Mouse (Mus musculus): ENCODE data around the gene Fam107b. TPM values are rescaled to one million over a fixed set of nuclear protein-coding genes. Genes with fewer than 3 reads are reported as not detected.

Gene Fam107b
- polyA plus RNA-seq, 1 experiment from 2014 or later = 44.6 TPM

GRCm38 (mm10) chr2:3721107-3721506 lies 150.8 kb downstream of the Fam107b start:
- H3K27ac ChIP-seq (replicated peaks) = no peak overlapping the region
- H3K4me2 ChIP-seq (replicated peaks) = no peak overlapping the region
- H3K9ac ChIP-seq (replicated peaks) = no peak overlapping the region
- no peak for ATAC-seq (ENCODE audit: low FRiP score, low read depth)
- H3K4me1 ChIP-seq = peaks cover 14% of the 10 kb centered on the region
- 89% methylated on average over 5 of the region's 5 CpGs for WGBS
- no peaks in the 10 kb centered on the region for H3K9me3 ChIP-seq
- no peaks in the 10 kb centered on the region for H3K27me3 ChIP-seq
- H3K36me3 ChIP-seq = no peaks in the 10 kb centered on the region
- no peak overlapping the region for H3K4me3 ChIP-seq

GRCm38 (mm10) chr2:3721974-3722373 lies 151.7 kb downstream of the Fam107b start:
- H3K27ac ChIP-seq (replicated peaks) = no peak overlapping the region
- H3K4me3 ChIP-seq = no peak overlapping the region
- no peaks in the 10 kb centered on the region for H3K27me3 ChIP-seq
- no peak for ATAC-seq (ENCODE audit: low FRiP score, low read depth)
- peaks cover 13% of the 10 kb centered on the region for H3K4me1 ChIP-seq
- H3K4me2 ChIP-seq (replicated peaks) = no peak overlapping the region
- H3K36me3 ChIP-seq = no peaks in the 10 kb centered on the region
- no peak overlapping the region for H3K9ac ChIP-seq (replicated peaks)
- WGBS = 90% methylated on average over 6 of the region's 6 CpGs
- no peaks in the 10 kb centered on the region for H3K9me3 ChIP-seq

GRCm38 (mm10) chr2:3723391-3724106 lies 153.3 kb downstream of the Fam107b start:
- Histone ChIP-seq H3K27ac (replicated peaks) (no peak overlapping the region), H3K4me3 (no peak overlapping the region), H3K9ac (replicated peaks) (no peak overlapping the region), H3K36me3 (no peaks in the 10 kb centered on the region), H3K4me2 (replicated peaks) (no peak overlapping the region), H3K9me3 (no peaks in the 10 kb centered on the region), H3K4me1 (peaks cover 7% of the 10 kb centered on the region; the same call in 1 of the 2 replicates), H3K27me3 (no peaks in the 10 kb centered on the region)
- no peak for ATAC-seq (ENCODE audit: low FRiP score, low read depth)
- 89% methylated on average over 8 of the region's 8 CpGs for WGBS

- no peak overlapping the region for H3K4me3 ChIP-seq
- no peaks in the 10 kb centered on the region for H3K36me3 ChIP-seq
- no peak overlapping the region for H3K27ac ChIP-seq (replicated peaks)
- 82% methylated on average over 13 of the region's 13 CpGs for WGBS
- peaks cover 20% of the 10 kb centered on the region for H3K4me1 ChIP-seq
- H3K27me3 ChIP-seq = no peaks in the 10 kb centered on the region
- no peak overlapping the region for H3K4me2 ChIP-seq (replicated peaks)
- no peak for ATAC-seq (ENCODE audit: low FRiP score, low read depth)
- H3K9ac ChIP-seq (replicated peaks) = no peak overlapping the region
- no peaks in the 10 kb centered on the region for H3K9me3 ChIP-seq
These were observed 156.3 kb downstream of the Fam107b start for GRCm38 (mm10) chr2:3726501-3727078.

- H3K27ac ChIP-seq (replicated peaks) = no peak overlapping the region
- ATAC-seq (ENCODE audit: low FRiP score, low read depth) = no peak
- no peaks in the 10 kb centered on the region for H3K36me3 ChIP-seq
- H3K9me3 ChIP-seq = no peaks in the 10 kb centered on the region
- H3K27me3 ChIP-seq = no peaks in the 10 kb centered on the region
- no peak overlapping the region for H3K4me3 ChIP-seq
- WGBS = 86% methylated on average over 5 of the region's 5 CpGs
- H3K4me1 ChIP-seq = peaks cover 21% of the 10 kb centered on the region
- H3K9ac ChIP-seq (replicated peaks) = no peak overlapping the region
- no peak overlapping the region for H3K4me2 ChIP-seq (replicated peaks)
These were observed 157.1 kb downstream of the Fam107b start for GRCm38 (mm10) chr2:3727225-3727930.

- H3K27ac ChIP-seq (replicated peaks) = no peak overlapping the region
- WGBS = 94% methylated on average over 4 of the region's 4 CpGs
- H3K36me3 ChIP-seq = no peaks in the 10 kb centered on the region
- H3K4me1 ChIP-seq = peaks cover 27% of the 10 kb centered on the region
- H3K9me3 ChIP-seq = no peaks in the 10 kb centered on the region
- H3K9ac ChIP-seq (replicated peaks) = no peak overlapping the region
- no peak overlapping the region for H3K4me2 ChIP-seq (replicated peaks)
- H3K27me3 ChIP-seq = no peaks in the 10 kb centered on the region
- no peak overlapping the region for H3K4me3 ChIP-seq
- ATAC-seq (ENCODE audit: low FRiP score, low read depth) = no peak
These were observed 157.8 kb downstream of the Fam107b start for GRCm38 (mm10) chr2:3728090-3728489.

GRCm38 (mm10) chr2:3729586-3729985 lies 159.3 kb downstream of the Fam107b start:
- peaks cover 27% of the 10 kb centered on the region for H3K4me1 ChIP-seq
- H3K4me2 ChIP-seq (replicated peaks) = no peak overlapping the region
- H3K9me3 ChIP-seq = no peaks in the 10 kb centered on the region
- no peak overlapping the region for H3K4me3 ChIP-seq
- H3K27ac ChIP-seq (replicated peaks) = no peak overlapping the region
- ATAC-seq (ENCODE audit: low FRiP score, low read depth) = no peak
- no peaks in the 10 kb centered on the region for H3K27me3 ChIP-seq
- 90% methylated on average over 3 of the region's 3 CpGs for WGBS
- no peaks in the 10 kb centered on the region for H3K36me3 ChIP-seq
- no peak overlapping the region for H3K9ac ChIP-seq (replicated peaks)

- H3K9ac ChIP-seq (replicated peaks) = no peak overlapping the region
- H3K9me3 ChIP-seq = no peaks in the 10 kb centered on the region
- H3K4me1 ChIP-seq = peaks cover 27% of the 10 kb centered on the region
- H3K27me3 ChIP-seq = no peaks in the 10 kb centered on the region
- H3K4me3 ChIP-seq = no peak overlapping the region
- no peak for ATAC-seq (ENCODE audit: low FRiP score, low read depth)
- no peak overlapping the region for H3K4me2 ChIP-seq (replicated peaks)
- no peaks in the 10 kb centered on the region for H3K36me3 ChIP-seq
- no peak overlapping the region for H3K27ac ChIP-seq (replicated peaks)
- WGBS = 67% methylated on average over 10 of the region's 10 CpGs
These were observed 160.5 kb downstream of the Fam107b start for GRCm38 (mm10) chr2:3730744-3731143.

GRCm38 (mm10) chr2:3731316-3732015 lies 161.2 kb downstream of the Fam107b start:
- ATAC-seq (ENCODE audit: low FRiP score, low read depth) = no peak
- Histone ChIP-seq H3K36me3 (no peaks in the 10 kb centered on the region), H3K27ac (replicated peaks) (no peak overlapping the region), H3K4me1 (peaks cover 24% of the 10 kb centered on the region), H3K9ac (replicated peaks) (no peak overlapping the region), H3K4me3 (no peak overlapping the region), H3K9me3 (no peaks in the 10 kb centered on the region), H3K27me3 (no peaks in the 10 kb centered on the region), H3K4me2 (replicated peaks) (no peak overlapping the region)
- 89% methylated on average over 14 of the region's 14 CpGs for WGBS

- WGBS = 71% methylated on average over 6 of the region's 6 CpGs
- H3K36me3 ChIP-seq = no peaks in the 10 kb centered on the region
- no peak overlapping the region for H3K4me3 ChIP-seq
- H3K9me3 ChIP-seq = no peaks in the 10 kb centered on the region
- no peak for ATAC-seq (ENCODE audit: low FRiP score, low read depth)
- H3K4me1 ChIP-seq = peaks cover 35% of the 10 kb centered on the region
- no peak overlapping the region for H3K9ac ChIP-seq (replicated peaks)
- H3K27ac ChIP-seq (replicated peaks) = no peak overlapping the region
- H3K4me2 ChIP-seq (replicated peaks) = no peak overlapping the region
- H3K27me3 ChIP-seq = no peaks in the 10 kb centered on the region
These were observed 167.8 kb downstream of the Fam107b start for GRCm38 (mm10) chr2:3737917-3738694.

- no peaks in the 10 kb centered on the region for H3K9me3 ChIP-seq
- H3K4me3 ChIP-seq = no peak overlapping the region
- WGBS = 90% methylated on average over 12 of the region's 12 CpGs
- no peak overlapping the region for H3K27ac ChIP-seq (replicated peaks)
- no peaks in the 10 kb centered on the region for H3K27me3 ChIP-seq
- peaks cover 35% of the 10 kb centered on the region for H3K4me1 ChIP-seq
- H3K9ac ChIP-seq (replicated peaks) = no peak overlapping the region
- no peak for ATAC-seq (ENCODE audit: low FRiP score, low read depth)
- no peaks in the 10 kb centered on the region for H3K36me3 ChIP-seq
- H3K4me2 ChIP-seq (replicated peaks) = no peak overlapping the region
These were observed 168.4 kb downstream of the Fam107b start for GRCm38 (mm10) chr2:3738734-3739133.
